Mouse (Mus musculus): Measurements from ENCODE around the gene Tctex1d2. TPM values are rescaled to one million over a fixed set of nuclear protein-coding genes. Genes with fewer than 3 reads are reported as not detected.

Tctex1d2 gene
- total RNA-seq (2021), result 10 to 100 TPM; 13.9 to 16.1 TPM

GRCm38 (mm10) chr16:32419517-32420483, at the start of gene Tctex1d2:
Gene Tctex1d2 (plus strand): TSS chr16:32419702.
- intact Hi-C loops (cut with DNase I), result no loop called here
- peak; percentile 94 to 98 for DNase-seq (ENCODE audit: extremely low spot score in 1 of 2, low spot score in 2 of 2)

GRCm38 (mm10) chr16:32371351-32371750, 48.2 kb upstream of the Tctex1d2 start:
- DNase-seq (ENCODE audit: extremely low spot score in 1 of 2, low spot score in 2 of 2), result peak in 1 of 2 experiments; percentile 28
- intact Hi-C loops (cut with DNase I), result no loop called here

GRCm38 (mm10) chr16:32379575-32379974, 39.9 kb upstream of the Tctex1d2 start:
- DNase-seq (ENCODE audit: extremely low spot score in 1 of 2, low spot score in 2 of 2), result no peak
- intact Hi-C loops (cut with DNase I), result no loop called here

GRCm38 (mm10) chr16:32382901-32383300, 36.6 kb upstream of the Tctex1d2 start:
- DNase-seq (ENCODE audit: extremely low spot score in 1 of 2, low spot score in 2 of 2), result no peak
- intact Hi-C loops (cut with DNase I), result loop anchor here (10.0 kb wide), 1 partner anchor 98 kb away; no protein-coding TSS in a partner anchor

- no peak for DNase-seq (ENCODE audit: extremely low spot score in 1 of 2, low spot score in 2 of 2)
- intact Hi-C loops (cut with DNase I), result loop anchor here (10.0 kb wide), 1 partner anchor 100 kb away; no protein-coding TSS in a partner anchor
Observed at GRCm38 (mm10) chr16:32384885-32385284, 34.6 kb upstream of the Tctex1d2 start.

- no peak for DNase-seq (ENCODE audit: extremely low spot score in 1 of 2, low spot score in 2 of 2)
- intact Hi-C loops (cut with DNase I), result loop anchor here (10.0 kb wide), 1 partner anchor 102 kb away; no protein-coding TSS in a partner anchor
Observed at GRCm38 (mm10) chr16:32386826-32387225, 32.7 kb upstream of the Tctex1d2 start.

- no peak for DNase-seq (ENCODE audit: extremely low spot score in 1 of 2, low spot score in 2 of 2)
- intact Hi-C loops (cut with DNase I), result loop anchor here (10.0 kb wide), 1 partner anchor 104 kb away; no protein-coding TSS in a partner anchor
Observed at GRCm38 (mm10) chr16:32389049-32389448, 30.5 kb upstream of the Tctex1d2 start.

GRCm38 (mm10) chr16:32389841-32390240, 29.7 kb upstream of the Tctex1d2 start:
- DNase-seq (ENCODE audit: extremely low spot score in 1 of 2, low spot score in 2 of 2), result no peak
- intact Hi-C loops (cut with DNase I), result loop anchor here (10.0 kb wide), 1 partner anchor 105 kb away; no protein-coding TSS in a partner anchor

- DNase-seq (ENCODE audit: extremely low spot score in 1 of 2, low spot score in 2 of 2), result no peak
Observed at GRCm38 (mm10) chr16:32390882-32391281, 28.6 kb upstream of the Tctex1d2 start.

GRCm38 (mm10) chr16:32395679-32396540, 23.6 kb upstream of the Tctex1d2 start:
- no peak for DNase-seq (ENCODE audit: extremely low spot score in 1 of 2, low spot score in 2 of 2)
- intact Hi-C loops (cut with DNase I), result no loop called here

More at GRCm38 (mm10) chr16:32390882-32391281, 28.6 kb upstream of the Tctex1d2 start:
- intact Hi-C loops (cut with DNase I), result no loop called here

GRCm38 (mm10) chr16:32396541-32396835, 23.0 kb upstream of the Tctex1d2 start:
- intact Hi-C loops (cut with DNase I), result no loop called here
- DNase-seq (ENCODE audit: extremely low spot score in 1 of 2, low spot score in 2 of 2), result no peak

- intact Hi-C loops (cut with DNase I), result no loop called here
- no peak for DNase-seq (ENCODE audit: extremely low spot score in 1 of 2, low spot score in 2 of 2)
Observed at GRCm38 (mm10) chr16:32398206-32398605, 21.3 kb upstream of the Tctex1d2 start.

- no peak for DNase-seq (ENCODE audit: extremely low spot score in 1 of 2, low spot score in 2 of 2)
- intact Hi-C loops (cut with DNase I), result no loop called here
Observed at GRCm38 (mm10) chr16:32400267-32400666, 19.2 kb upstream of the Tctex1d2 start, which contains the start of gene Tm4sf19. Gene Tm4sf19 (plus strand): TSS chr16:32400506.

- intact Hi-C loops (cut with DNase I), result no loop called here
- DNase-seq (ENCODE audit: extremely low spot score in 1 of 2, low spot score in 2 of 2), result no peak
Observed at GRCm38 (mm10) chr16:32401335-32401965, 18.1 kb upstream of the Tctex1d2 start.

- DNase-seq (ENCODE audit: extremely low spot score in 1 of 2, low spot score in 2 of 2), result no peak
- intact Hi-C loops (cut with DNase I), result no loop called here
Observed at GRCm38 (mm10) chr16:32402818-32403217, 16.7 kb upstream of the Tctex1d2 start.

GRCm38 (mm10) chr16:32405716-32406115, 13.8 kb upstream of the Tctex1d2 start:
- intact Hi-C loops (cut with DNase I), result no loop called here
- DNase-seq (ENCODE audit: extremely low spot score in 1 of 2, low spot score in 2 of 2), result no peak

- intact Hi-C loops (cut with DNase I), result no loop called here
- DNase-seq (ENCODE audit: extremely low spot score in 1 of 2, low spot score in 2 of 2), result no peak
Observed at GRCm38 (mm10) chr16:32406671-32407070, 12.8 kb upstream of the Tctex1d2 start.

- no peak for DNase-seq (ENCODE audit: extremely low spot score in 1 of 2, low spot score in 2 of 2)
- intact Hi-C loops (cut with DNase I), result no loop called here
Observed at GRCm38 (mm10) chr16:32407730-32408129, 11.8 kb upstream of the Tctex1d2 start.

- intact Hi-C loops (cut with DNase I), result no loop called here
- DNase-seq (ENCODE audit: extremely low spot score in 1 of 2, low spot score in 2 of 2), result no peak
Observed at GRCm38 (mm10) chr16:32417457-32417856, 2.0 kb upstream of the Tctex1d2 start.
